Mouse (Mus musculus) urinary bladder, adult 2 months (tissue): ENCODE measurements at regions not wholly inside any gene's neighbourhood (a gene's known extent, or its start where the extent isn't known, plus 50 kb on each side); places are given as distances from the start of the nearest gene placed in this dataset.

Experiments used
- DNase-seq: peaks from one replicate; pipeline ENCODE4 v3.0.0; 2022; ENCODE audit warnings: low spot score

DNA sequence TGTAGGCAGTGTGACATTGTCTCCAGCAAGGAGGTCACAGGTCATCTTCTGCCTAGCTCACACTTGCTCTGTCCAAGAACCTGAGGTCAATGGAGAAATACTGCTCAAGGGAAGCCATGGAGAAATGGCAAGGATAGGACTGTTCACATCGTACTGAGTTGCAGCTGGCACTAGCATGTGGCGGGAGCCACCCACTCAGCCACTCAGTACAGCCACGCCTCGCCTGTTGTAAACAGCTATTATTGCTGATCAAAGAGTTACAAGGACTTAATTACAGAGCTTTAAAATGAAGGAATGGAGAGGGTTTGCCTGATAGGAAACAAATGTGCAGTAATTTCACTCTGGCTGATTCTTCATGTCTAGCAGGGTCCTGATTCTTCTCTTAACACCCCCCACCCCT, 64.8 kb downstream of the Dll1 start:
- DNase-seq = no peak

DNA sequence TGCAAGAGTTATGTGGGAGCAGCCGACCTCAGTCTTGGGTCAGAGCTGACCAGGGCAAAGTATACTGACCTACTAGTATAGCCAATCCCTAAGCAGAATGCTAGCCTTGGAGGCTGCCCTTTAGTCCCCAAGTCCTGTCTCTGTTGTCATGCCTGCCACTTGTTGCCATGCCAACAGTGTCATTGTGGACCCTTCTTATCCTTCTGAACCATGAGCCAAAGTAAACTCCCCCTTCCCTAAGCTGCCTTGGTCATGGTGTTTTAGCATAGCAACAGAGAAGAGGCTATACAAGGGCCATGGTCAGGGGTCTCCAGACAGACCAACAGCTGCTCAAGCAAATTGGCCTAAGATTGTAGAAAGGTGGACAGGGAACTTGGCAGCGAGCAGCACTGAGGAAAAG, 66.2 kb downstream of the Dll1 start:
- DNase-seq = no peak

DNA sequence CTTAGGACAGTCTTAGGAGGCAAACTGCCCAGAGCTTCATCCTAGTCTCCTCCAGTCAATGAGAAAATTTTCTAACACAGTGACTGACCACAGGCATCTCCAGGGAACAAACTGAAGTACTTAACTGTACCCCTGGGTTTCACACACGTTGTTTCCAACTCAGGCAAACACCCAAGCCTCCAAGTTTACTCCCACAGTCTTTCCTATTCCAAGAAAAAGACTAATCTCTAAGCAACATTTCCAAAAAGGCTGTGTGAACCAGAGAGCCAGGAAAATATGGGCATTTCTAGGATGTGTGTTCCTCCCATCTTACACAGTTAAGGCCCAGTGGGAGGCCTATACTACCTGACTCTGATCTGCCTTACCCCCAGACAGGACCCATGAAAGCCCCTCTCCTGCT, 74.6 kb downstream of the Dll1 start:
- no peak for DNase-seq

DNA sequence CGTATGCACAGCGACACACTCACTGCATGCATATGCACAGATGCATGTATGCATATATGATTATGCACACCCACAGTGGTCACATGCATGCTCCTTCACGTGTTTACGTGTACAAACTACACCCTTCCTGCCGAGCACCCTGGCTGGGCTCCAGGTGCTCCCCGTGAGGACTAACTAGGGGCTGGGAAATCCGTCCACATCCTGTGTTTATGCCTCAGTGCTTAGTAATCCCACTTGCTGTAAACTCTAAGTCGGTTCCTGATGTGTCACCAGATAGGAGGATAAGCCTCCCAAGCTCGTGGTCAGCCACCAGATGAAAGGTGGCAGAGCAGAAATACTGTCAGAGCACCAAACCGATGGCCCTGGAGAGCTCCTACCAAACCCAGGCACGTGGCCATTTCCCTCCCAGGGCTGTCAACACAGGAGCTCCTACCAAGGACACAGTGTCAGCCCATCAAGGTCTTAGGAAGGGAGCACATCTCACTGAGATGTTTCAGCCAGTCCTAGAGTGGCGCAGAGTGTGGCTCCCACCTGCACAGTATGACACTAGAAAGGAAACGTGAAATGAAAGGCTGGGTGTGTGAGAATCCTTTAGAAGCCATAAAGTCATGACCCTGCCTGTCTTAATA, 76.8 kb downstream of the Dll1 start:
- DNase-seq = no peak

DNA sequence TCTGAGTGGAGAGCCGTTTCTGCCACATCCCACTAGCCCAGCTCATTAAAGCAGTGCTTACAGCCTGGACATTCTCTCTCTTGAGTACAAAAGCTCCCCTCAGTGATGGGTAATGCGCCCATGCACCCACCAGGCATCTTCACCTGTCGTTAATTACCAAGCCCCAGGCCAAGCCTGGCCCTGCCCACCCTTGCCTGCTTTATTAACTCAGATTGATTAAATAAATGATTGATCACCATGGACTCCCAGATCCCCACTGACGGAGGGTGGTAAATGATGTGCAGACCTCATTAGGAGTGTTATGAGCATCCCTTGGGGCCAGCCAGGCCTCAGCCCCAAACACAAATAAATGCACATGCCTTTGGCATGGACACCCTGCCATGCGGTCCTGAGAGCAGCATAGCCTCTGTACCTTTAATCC, 82.5 kb downstream of the Dll1 start:
- no peak for DNase-seq

DNA sequence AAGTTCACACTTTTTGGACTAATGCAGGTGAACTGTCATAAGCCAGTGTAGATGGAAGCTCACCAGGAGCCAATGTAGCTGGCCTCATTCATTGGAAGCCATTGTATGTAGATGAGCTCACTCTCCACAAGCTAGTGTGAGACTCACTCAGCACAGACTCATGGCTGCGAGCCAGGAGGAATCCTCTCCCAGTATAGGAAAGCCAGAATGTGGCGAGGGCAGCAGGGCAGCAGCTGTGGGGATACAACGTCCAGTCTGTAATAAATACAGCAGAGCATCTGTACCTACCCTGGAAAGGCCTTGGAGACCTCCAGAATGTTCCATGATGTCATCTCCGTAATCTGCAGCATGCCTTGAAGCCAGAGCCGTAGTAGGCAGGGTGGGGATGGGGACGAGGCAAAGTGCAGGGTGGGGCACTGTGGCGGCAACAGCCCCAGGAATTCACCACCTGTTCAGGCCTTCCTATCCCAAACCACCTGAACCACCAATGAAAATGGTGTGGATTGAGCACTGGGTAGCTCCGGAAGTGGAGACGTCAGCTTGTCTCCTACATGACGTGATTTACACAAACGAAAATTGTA, 84.1 kb downstream of the Dll1 start:
- no peak for DNase-seq

DNA sequence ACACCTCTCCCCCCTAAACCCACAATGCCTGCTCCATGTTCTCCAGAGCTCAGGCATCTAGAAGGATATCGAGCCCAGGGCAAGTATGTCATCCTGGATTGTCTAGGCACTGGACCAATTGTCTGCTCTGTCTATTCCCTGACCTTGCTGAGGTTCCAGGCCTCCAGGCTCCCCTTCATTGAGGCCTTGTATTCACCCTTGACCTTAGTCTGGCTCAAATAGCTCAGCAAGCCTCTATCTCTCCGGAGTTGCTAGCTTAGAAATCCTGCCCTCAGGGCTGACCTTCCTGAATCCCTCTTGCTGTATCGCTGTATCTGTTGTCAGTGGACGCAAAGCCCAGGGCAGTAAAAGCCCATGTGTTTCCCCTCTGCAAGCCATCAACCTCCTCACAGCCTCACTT, 85.0 kb downstream of the Dll1 start:
- DNase-seq = no peak

DNA sequence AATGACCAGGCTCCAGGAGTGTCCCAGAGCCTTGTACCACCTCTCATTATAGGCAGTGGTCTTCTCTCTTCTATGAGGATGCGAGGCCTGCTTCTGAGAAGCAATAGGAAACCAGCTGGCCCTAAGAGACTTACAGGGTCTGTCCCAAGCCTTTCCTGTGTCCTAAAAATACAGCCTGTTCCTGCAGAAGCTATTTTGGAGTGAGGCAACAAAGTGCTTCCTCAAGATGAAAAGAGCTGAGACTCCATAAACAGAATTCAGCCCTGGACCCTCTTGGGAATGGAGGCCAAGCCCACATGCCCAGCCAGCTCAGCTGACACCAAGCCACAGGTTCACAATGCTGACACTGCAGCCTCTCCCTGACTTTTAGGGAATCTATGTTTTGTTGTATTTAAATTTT, 86.3 kb downstream of the Dll1 start:
- no peak for DNase-seq

DNA sequence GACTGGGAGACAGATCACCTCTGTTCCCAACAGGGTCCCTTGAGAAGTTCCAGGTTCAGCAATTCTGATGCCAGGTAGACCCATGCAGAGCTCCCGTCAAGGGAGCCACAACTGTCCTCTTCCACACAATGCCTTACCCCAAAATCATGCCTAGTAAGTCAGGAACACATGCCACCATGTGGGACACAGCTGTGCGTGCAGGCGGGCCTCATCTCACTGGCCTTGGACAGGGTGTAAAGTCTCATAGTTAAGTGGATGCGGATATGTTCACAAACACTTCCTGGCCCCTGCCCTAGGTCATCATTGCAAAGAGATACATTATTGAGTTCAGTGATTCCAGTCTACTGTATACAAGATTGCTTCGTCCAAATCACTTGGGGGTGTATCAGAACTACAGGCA, 87.6 kb downstream of the Dll1 start:
- no peak for DNase-seq

DNA sequence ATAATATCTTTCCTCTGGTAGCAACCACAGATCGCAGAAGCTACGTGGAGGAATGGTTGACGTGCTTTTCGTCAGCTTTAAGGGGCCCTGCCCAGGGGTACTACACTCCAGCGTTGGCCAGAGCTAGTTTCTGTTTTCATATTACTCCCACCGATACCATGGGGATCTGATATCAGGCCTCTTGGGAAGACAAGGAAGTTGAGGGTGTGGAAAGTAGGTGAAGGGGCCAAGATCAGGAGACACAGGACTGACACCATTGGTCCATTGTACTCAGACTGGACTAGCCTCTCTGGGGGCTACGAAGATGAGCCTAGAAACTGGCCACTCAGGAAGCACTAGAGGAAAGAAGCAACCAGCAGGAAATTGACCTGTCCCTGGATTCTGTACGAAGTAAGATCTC, 88.0 kb downstream of the Dll1 start:
- no peak for DNase-seq

DNA sequence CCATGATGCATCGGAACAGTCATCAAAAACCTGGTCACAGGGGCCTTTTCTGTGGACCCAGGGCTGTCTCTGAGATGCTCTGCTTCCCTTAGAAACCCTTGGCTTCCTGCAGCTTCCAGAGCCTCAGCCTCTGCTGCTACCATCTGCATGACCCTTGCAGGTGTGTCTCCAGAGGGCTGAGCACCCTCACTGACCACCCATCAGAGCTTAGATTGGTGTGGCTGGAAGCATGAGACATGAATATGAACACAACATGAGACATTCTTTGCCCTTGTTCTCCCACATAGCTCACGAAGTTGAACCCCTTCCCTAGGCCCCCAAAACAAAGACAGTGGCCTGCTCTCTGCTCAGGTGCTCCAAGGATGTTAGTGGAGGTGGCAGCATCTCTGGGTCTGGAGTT, 90.1 kb downstream of the Dll1 start:
- DNase-seq = no peak

DNA sequence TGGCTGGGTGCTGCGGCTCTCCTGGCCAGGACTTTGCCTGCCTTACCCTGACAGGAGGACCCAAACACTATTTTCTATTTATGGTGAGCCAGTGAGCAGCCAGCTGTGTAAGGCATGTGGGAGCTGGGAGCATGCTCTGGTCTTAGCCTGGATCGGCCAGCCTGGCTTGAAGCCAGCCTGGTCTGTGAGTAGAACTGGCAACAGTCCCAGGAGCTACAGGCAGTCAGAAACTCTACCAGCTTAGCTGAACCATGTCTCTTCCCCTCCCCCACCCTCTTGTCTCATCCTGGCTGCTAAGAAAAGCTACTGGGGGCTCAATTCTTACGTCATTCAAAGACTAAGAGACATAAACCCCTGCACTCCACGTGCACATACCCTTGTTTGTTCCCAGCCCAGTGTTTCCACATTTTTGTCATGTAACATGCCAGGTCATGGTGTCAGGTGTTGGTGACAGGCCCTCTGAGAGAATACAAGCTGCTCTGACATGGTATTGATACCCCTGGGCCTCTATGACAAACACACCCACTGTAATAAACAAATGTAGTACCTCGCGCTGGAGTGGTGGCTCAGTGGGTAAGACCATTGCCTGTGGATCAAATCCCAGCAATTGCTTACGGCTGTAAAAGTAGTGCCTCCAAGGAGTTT, 91.2 kb downstream of the Dll1 start:
- DNase-seq = peak; percentile 32

DNA sequence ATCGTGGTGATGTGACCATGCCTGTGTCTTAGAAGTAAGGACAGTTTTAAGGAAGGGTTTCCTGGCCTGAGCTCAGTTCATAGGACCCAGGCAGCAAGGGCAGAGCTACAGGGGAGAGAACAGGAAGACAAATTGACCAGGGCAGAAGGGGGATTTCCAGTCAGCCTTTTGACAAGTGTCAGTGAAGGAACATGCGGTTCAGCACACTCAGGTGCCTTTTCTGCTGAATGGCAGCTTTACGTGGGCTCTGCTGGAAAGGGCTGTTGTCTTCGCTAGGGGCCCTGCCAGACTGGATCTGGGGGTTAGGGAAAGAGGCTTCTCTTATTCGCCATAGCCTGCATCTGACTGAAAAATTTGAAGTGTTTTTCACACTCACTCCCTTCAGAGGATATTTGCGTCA, 106.8 kb downstream of the Dll1 start:
- DNase-seq = no peak

DNA sequence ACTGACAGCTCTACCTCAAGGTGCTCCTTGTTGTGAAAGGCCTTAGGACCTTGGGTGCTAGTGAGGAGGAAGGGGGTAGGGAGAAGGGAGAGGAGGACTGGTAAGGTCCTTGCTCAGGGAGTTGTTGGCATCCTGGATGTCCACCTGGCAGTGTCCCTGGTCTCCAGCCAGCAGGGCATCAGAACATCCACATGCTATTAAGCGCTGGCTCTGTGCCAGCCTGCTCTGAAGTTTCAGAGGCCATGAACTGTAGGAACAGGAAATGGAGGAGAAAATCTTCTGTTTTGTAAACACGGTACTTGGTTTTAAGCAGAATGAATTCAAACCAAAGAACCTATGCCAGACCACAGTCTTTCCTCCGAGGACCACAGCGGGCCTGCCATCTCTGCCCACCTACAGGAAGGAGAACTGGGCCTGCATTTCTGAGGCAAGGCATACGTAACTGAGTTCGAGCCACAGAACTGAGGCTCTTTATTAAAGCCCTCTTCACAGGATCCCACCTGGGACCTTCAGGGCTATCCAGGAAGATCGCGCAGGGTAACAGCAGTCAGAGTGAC, 107.5 kb downstream of the Dll1 start:
- DNase-seq = no peak

DNA sequence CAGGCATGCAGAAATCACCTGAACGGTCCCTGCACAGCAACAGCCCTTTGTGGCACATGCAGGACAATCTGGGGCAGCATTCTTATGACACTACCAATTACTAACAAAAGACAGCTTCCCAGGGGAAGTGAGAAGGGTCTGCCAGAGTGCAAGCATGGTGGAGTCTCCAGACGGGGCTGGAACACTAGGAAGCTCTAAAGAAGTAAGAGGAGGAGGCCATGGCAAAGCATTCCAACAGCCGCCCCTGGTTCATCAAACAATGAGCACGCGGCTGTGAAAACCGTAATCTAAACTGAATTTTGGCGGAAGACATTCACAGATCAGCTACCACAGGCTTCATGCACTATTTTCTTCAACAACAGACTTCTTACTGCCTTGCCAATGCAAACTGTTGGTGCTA, 109.0 kb downstream of the Dll1 start:
- no peak for DNase-seq

DNA sequence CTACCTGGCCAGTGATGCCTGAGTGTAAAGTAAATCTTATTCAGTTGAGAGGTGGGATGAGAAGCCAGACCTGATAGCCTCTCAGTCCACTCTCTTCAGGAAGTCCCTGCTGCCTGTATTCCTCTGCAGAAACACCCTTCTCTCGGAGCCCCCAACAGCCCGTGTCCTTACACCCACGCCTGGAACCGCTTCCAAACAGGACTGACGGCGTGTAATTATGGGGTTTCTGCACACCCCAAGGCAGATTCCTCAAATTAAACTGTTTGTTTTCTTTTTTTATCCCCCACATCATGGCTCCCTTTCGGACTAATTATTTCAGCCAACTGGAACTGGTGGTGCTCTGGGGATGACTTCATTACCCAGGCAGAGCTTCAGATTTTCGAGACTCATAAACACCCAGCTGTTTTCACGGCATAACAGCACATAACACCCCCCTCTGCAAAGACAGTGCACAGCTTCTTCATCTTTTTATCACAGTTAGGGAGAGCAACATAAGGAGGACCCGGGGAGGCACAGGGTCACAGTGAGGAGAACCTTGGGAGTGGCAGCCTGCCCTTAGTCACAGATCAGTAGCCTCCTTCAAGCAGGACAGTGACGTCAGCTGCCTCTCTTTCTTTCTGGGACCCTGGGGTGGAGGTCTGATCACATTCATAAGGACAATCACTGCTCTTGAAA, 117.1 kb downstream of the Dll1 start:
- DNase-seq = no peak

DNA sequence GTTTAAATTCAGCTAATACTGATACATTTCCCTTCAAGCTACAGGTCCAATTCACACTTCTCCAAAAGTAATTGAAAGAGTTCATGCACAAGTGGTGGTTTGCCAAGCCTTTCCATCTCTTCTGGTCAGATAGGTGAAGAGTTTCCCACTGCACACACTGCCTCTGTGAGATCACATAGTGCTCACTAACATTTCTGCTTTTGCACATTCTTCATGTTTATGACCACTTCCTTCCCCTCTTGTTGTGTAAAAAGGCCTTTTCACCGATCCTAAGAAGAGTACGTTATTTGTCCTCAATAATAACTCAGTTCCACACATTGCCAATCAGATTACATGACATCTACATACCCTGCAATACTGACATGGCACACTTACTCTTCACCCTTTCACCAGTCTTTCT, 120.8 kb downstream of the Dll1 start:
- no peak for DNase-seq

DNA sequence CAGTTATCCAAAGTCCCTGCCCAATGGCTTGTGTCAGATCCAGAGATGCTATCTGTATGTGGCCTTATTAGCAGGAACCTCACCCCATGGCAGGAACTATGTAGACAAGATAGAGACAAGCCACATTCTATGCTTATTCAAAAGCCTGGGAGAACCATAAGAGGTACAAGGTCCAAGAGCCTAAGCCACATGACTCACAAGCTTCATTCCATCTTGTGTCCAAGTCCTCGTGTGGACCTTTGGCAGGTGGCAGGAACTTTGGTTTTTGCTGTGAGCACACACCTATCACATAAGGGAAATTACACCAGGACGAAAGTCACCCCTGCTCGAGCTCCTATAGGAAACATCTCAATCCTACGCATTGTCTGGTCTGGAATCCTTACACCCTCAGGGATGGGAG, 122.9 kb downstream of the Dll1 start:
- no peak for DNase-seq

DNA sequence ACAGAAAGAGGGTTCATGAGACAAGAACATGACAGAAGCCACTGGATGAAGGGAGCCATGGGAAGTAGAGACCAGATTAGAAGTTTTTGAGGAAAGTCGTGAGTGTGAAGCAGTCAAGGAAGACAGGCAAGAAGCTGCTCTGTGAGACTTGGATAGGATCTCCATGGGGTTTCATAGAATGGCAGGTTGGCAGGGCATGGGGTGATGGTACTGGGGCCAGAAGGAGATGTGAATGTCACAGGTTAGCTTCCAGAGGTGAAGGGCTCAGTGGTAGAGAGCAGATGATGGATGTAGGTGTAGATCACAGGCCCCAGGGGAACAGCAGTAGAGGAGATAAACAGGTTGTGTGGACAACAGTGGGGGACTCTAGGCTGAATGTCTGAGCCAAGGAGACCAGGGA, 123.4 kb downstream of the Dll1 start:
- no peak for DNase-seq

DNA sequence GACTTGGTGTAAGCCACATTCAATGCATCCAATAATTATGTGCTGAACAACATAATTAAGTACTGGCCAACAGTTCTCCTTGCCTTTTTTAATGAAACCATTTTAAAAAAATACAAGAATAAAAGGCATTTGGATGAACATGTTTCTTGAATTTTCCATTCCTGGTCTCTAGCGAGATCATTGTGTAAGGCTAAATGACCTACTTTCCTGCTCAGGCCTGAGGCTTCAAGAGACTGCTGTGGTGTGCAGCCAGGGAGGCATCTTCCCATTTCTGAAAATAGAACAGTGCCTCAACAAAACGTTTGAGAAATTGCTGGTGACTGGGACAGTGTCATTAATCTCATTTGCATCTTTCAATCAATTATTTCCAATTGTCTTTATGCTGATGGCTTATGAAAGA, 124.5 kb downstream of the Dll1 start:
- DNase-seq = no peak

DNA sequence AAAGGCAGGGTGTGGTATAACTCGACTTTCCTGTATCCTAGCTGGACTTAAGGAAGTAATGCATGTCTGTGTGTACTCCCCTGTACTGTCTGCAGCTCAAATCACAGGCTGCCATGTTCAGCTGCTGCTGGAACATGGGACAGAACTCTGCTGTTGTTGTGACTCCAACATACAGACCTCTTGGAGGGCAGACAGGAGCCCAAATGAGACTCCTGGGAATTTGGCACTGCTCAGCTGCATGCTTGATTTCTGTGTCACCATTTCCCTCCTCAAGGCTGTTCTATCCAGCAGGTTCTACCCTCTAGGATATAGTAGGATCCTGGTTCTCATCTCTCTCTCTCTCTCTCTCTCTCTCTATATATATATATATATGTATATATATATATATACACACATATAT, 125.0 kb downstream of the Dll1 start:
- no peak for DNase-seq

DNA sequence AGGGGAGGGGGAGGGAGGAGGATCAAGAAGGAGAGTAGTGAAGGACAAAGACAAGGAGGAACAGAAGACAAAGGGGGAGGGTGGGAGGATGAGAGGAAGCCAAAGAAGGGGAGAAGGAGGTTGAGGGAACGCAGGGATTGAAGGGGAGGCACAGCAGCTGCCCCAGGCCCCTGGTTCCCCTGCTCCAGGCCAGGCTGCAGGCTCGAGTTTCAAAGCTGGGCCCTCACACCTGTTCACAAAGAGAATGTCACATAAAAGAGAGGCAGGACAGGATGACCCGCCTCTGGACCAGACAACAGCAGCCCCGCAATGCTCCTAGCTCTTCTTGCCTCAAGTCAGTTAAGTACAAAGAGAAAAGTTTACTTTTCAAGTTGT, 128.3 kb downstream of the Dll1 start:
- DNase-seq = peak; percentile 9
